Mouse (Mus musculus): ENCODE measurements around the gene Cdh22. TPM values are rescaled to one million over a fixed set of nuclear protein-coding genes. Genes with fewer than 3 reads are reported as not detected.

Gene Cdh22
- polyA plus RNA-seq, 1 experiment from 2014 or later, result 0.25 TPM

GRCm38 (mm10) chr2:165263861-165264260 is 29.2 kb upstream of the Cdh22 start:
- H3K9me3 ChIP-seq (ENCODE audit: control insufficient read depth), result no peaks in the 10 kb centered on the region
- WGBS, result 53% methylated on average over 7 of the region's 7 CpGs
- no peaks in the 10 kb centered on the region for H3K4me1 ChIP-seq (replicated peaks; ENCODE audit: control insufficient read depth, insufficient read depth, low read length)
- no peak for TF ChIP-seq CTCF (IDR thresholded peaks at IDR 0.05; ENCODE audit: low read depth)
- no peak overlapping the region for H3K9ac ChIP-seq (ENCODE audit: low read depth, low read length)
- H3K4me2 ChIP-seq (replicated peaks; ENCODE audit: low read depth), result no peak overlapping the region
- no peak for ATAC-seq
- no peak overlapping the region; the same call in 1 of the 2 replicates for H3K27ac ChIP-seq (ENCODE audit: low read depth, low read length)
- peaks cover 9% of the 10 kb centered on the region; the same call in 1 of the 2 replicates for H3K27me3 ChIP-seq (replicated peaks; ENCODE audit: control insufficient read depth, insufficient read depth, low read length)
- no peak overlapping the region for H3K4me3 ChIP-seq (ENCODE audit: low read depth, low read length)
- no peaks in the 10 kb centered on the region for H3K36me3 ChIP-seq (ENCODE audit: control insufficient read depth, insufficient read depth)

- Histone ChIP-seq H3K4me3 (ENCODE audit: low read depth, low read length) (no peak overlapping the region), H3K27me3 (replicated peaks; ENCODE audit: control insufficient read depth, insufficient read depth, low read length) (peaks cover 9% of the 10 kb centered on the region; the same call in 1 of the 2 replicates), H3K4me1 (replicated peaks; ENCODE audit: control insufficient read depth, insufficient read depth, low read length) (no peaks in the 10 kb centered on the region), H3K9ac (ENCODE audit: low read depth, low read length) (no peak overlapping the region), H3K9me3 (ENCODE audit: control insufficient read depth) (no peaks in the 10 kb centered on the region), H3K4me2 (replicated peaks; ENCODE audit: low read depth) (no peak overlapping the region), H3K36me3 (ENCODE audit: control insufficient read depth, insufficient read depth) (no peaks in the 10 kb centered on the region), H3K27ac (ENCODE audit: low read depth, low read length) (no peak overlapping the region)
- TF ChIP-seq CTCF (IDR thresholded peaks at IDR 0.05; ENCODE audit: low read depth), result no peak
- ATAC-seq, result no peak
- WGBS, result 57% methylated on average over 18 of the region's 18 CpGs
These were observed 27.8 kb upstream of the Cdh22 start for GRCm38 (mm10) chr2:165262274-165262990.

- H3K36me3 ChIP-seq (ENCODE audit: control insufficient read depth, insufficient read depth), result no peaks in the 10 kb centered on the region
- WGBS, result 70% methylated on average over 8 of the region's 8 CpGs
These were observed 25.2 kb upstream of the Cdh22 start for GRCm38 (mm10) chr2:165259859-165260258.

GRCm38 (mm10) chr2:165258321-165258720 is 23.7 kb upstream of the Cdh22 start:
- Histone ChIP-seq H3K4me1 (replicated peaks; ENCODE audit: control insufficient read depth, insufficient read depth, low read length) (no peaks in the 10 kb centered on the region), H3K9ac (ENCODE audit: low read depth, low read length) (no peak overlapping the region), H3K4me3 (ENCODE audit: low read depth, low read length) (no peak overlapping the region), H3K27me3 (replicated peaks; ENCODE audit: control insufficient read depth, insufficient read depth, low read length) (peaks cover 16% of the 10 kb centered on the region), H3K4me2 (replicated peaks; ENCODE audit: low read depth) (no peak overlapping the region), H3K36me3 (ENCODE audit: control insufficient read depth, insufficient read depth) (no peaks in the 10 kb centered on the region), H3K27ac (ENCODE audit: low read depth, low read length) (no peak overlapping the region), H3K9me3 (ENCODE audit: control insufficient read depth) (no peaks in the 10 kb centered on the region)
- no peak for ATAC-seq
- no peak for TF ChIP-seq CTCF (IDR thresholded peaks at IDR 0.05; ENCODE audit: low read depth)
- 67% methylated on average over 6 of the region's 6 CpGs for WGBS

More at GRCm38 (mm10) chr2:165259859-165260258, 25.2 kb upstream of the Cdh22 start:
- H3K9me3 ChIP-seq (ENCODE audit: control insufficient read depth), result no peaks in the 10 kb centered on the region
- H3K27ac ChIP-seq (ENCODE audit: low read depth, low read length), result no peak overlapping the region
- TF ChIP-seq CTCF (IDR thresholded peaks at IDR 0.05; ENCODE audit: low read depth), result no peak
- no peak for ATAC-seq
- peaks cover 11% of the 10 kb centered on the region; the same call in 1 of the 2 replicates for H3K27me3 ChIP-seq (replicated peaks; ENCODE audit: control insufficient read depth, insufficient read depth, low read length)
- no peaks in the 10 kb centered on the region for H3K4me1 ChIP-seq (replicated peaks; ENCODE audit: control insufficient read depth, insufficient read depth, low read length)
- H3K4me3 ChIP-seq (ENCODE audit: low read depth, low read length), result no peak overlapping the region
- no peak overlapping the region for H3K4me2 ChIP-seq (replicated peaks; ENCODE audit: low read depth)
- no peak overlapping the region for H3K9ac ChIP-seq (ENCODE audit: low read depth, low read length)

GRCm38 (mm10) chr2:165257151-165257834 is 22.6 kb upstream of the Cdh22 start:
- ATAC-seq, result no peak
- no peak overlapping the region for H3K9ac ChIP-seq (ENCODE audit: low read depth, low read length)
- H3K9me3 ChIP-seq (ENCODE audit: control insufficient read depth), result no peaks in the 10 kb centered on the region
- no peak for TF ChIP-seq CTCF (IDR thresholded peaks at IDR 0.05; ENCODE audit: low read depth)
- H3K27me3 ChIP-seq (replicated peaks; ENCODE audit: control insufficient read depth, insufficient read depth, low read length), result peaks cover 24% of the 10 kb centered on the region
- H3K4me1 ChIP-seq (replicated peaks; ENCODE audit: control insufficient read depth, insufficient read depth, low read length), result no peaks in the 10 kb centered on the region
- H3K4me2 ChIP-seq (replicated peaks; ENCODE audit: low read depth), result no peak overlapping the region
- no peaks in the 10 kb centered on the region for H3K36me3 ChIP-seq (ENCODE audit: control insufficient read depth, insufficient read depth)
- no peak overlapping the region for H3K27ac ChIP-seq (ENCODE audit: low read depth, low read length)
- WGBS, result 47% methylated on average over 11 of the region's 11 CpGs
- no peak overlapping the region for H3K4me3 ChIP-seq (ENCODE audit: low read depth, low read length)

GRCm38 (mm10) chr2:165256213-165256612 is 21.6 kb upstream of the Cdh22 start:
- Histone ChIP-seq H3K27ac (ENCODE audit: low read depth, low read length) (no peak overlapping the region), H3K4me3 (ENCODE audit: low read depth, low read length) (no peak overlapping the region), H3K4me1 (replicated peaks; ENCODE audit: control insufficient read depth, insufficient read depth, low read length) (no peaks in the 10 kb centered on the region), H3K9ac (ENCODE audit: low read depth, low read length) (no peak overlapping the region), H3K9me3 (ENCODE audit: control insufficient read depth) (no peaks in the 10 kb centered on the region), H3K27me3 (replicated peaks; ENCODE audit: control insufficient read depth, insufficient read depth, low read length) (peaks cover 24% of the 10 kb centered on the region), H3K4me2 (replicated peaks; ENCODE audit: low read depth) (no peak overlapping the region), H3K36me3 (ENCODE audit: control insufficient read depth, insufficient read depth) (no peaks in the 10 kb centered on the region)
- 69% methylated on average over 10 of the region's 10 CpGs for WGBS
- no peak for TF ChIP-seq CTCF (IDR thresholded peaks at IDR 0.05; ENCODE audit: low read depth)
- no peak for ATAC-seq

All from intestine, postnatal 0 days (tissue).